Mouse (Mus musculus) myocyte (in vitro differentiated cells): Measurements from ENCODE around the gene Mfsd10. TPM values are rescaled to one million over a fixed set of nuclear protein-coding genes. Genes with fewer than 3 reads are reported as not detected.

Experiments
- H3K27me3 ChIP-seq: one replicate; pipeline ENCODE4 v1.6.1; 2011; ENCODE audit not compliant: control insufficient read depth, insufficient read depth, insufficient read length
- H3K36me3 ChIP-seq: one replicate; pipeline ENCODE4 v1.6.1; 2011; ENCODE audit not compliant: control insufficient read depth, insufficient read depth
- H3K4me2 ChIP-seq: one replicate; pipeline ENCODE4 v1.6.1; 2011; ENCODE audit warnings: low read depth, control low read depth
- H3K4me3 ChIP-seq: one replicate; pipeline ENCODE4 v1.5.1; 2011; ENCODE audit warnings: mild to moderate bottlenecking, control low read depth, moderate library complexity
- H3K79me2 ChIP-seq: one replicate; pipeline ENCODE4 v1.6.1; 2011; ENCODE audit not compliant: control insufficient read depth, insufficient read depth
- H3ac ChIP-seq: one replicate; pipeline ENCODE4 v1.6.1; 2011; ENCODE audit not compliant: control insufficient read depth, insufficient read length
- CEBPB ChIP-seq: IDR thresholded peaks from 2 replicates; pipeline ENCODE4 v1.6.1; 2011; ENCODE audit warnings: mild to moderate bottlenecking, moderate library complexity; ENCODE audit not compliant: poor library complexity, insufficient read depth, severe bottlenecking
- E2F4 ChIP-seq: IDR thresholded peaks from one replicate; pipeline ENCODE4 v1.6.1; 2011; ENCODE audit warnings: mild to moderate bottlenecking, control low read depth, moderate library complexity; ENCODE audit not compliant: insufficient read depth
- MAX ChIP-seq: IDR thresholded peaks from one replicate; pipeline ENCODE4 v1.6.1; 2011; ENCODE audit warnings: low read depth, mild to moderate bottlenecking, control low read depth
- MYOD1 ChIP-seq, 3 experiments: IDR thresholded peaks; one replicate each; pipeline ENCODE4 v1.6.1; 2011; ENCODE audit warnings: control low read depth in 2 of 3, low read depth in 2 of 3, mild to moderate bottlenecking in 2 of 3, moderate library complexity in 1 of 3; ENCODE audit not compliant: insufficient read length in 2 of 3, control insufficient read depth in 1 of 3
- MYOG ChIP-seq, 3 experiments: IDR thresholded peaks; one replicate each; pipeline ENCODE4 v1.6.1; 2011; ENCODE audit warnings: control low read depth in 2 of 3, low read depth in 2 of 3, mild to moderate bottlenecking in 2 of 3; ENCODE audit not compliant: insufficient read length in 2 of 3, control insufficient read depth in 1 of 3, insufficient read depth in 1 of 3
- POLR2A ChIP-seq: IDR thresholded peaks from one replicate; pipeline ENCODE4 v1.6.1; 2011; ENCODE audit warnings: low read depth, mild to moderate bottlenecking, control low read depth, moderate library complexity; ENCODE audit not compliant: insufficient read length
- POLR2AphosphoS2 ChIP-seq: IDR thresholded peaks from one replicate; pipeline ENCODE4 v1.6.1; 2011; ENCODE audit warnings: low read depth, control low read depth; ENCODE audit not compliant: insufficient read length
- REST ChIP-seq: IDR thresholded peaks from one replicate; pipeline ENCODE4 v1.6.1; 2011; ENCODE audit warnings: mild to moderate bottlenecking, control low read depth, moderate library complexity; ENCODE audit not compliant: insufficient read depth, insufficient read length
- SRF ChIP-seq: IDR thresholded peaks from one replicate; pipeline ENCODE4 v1.6.1; 2011; ENCODE audit warnings: low read depth; ENCODE audit not compliant: control insufficient read depth, insufficient read length
- TCF12 ChIP-seq: IDR thresholded peaks from one replicate; pipeline ENCODE4 v1.6.1; 2011; ENCODE audit warnings: mild to moderate bottlenecking, control low read depth; ENCODE audit not compliant: poor library complexity, insufficient read depth, severe bottlenecking
- TCF3 ChIP-seq: IDR thresholded peaks from one replicate; pipeline ENCODE4 v1.6.1; 2011; ENCODE audit warnings: low read depth, control low read depth; ENCODE audit not compliant: insufficient read length
- USF1 ChIP-seq: IDR thresholded peaks from one replicate; pipeline ENCODE4 v1.6.1; 2011; ENCODE audit warnings: low read depth, mild to moderate bottlenecking, control low read depth, moderate library complexity
- polyA plus RNA-seq: library from polyadenylated mRNA; unstranded; fragments of >200 nt; fragmentation: generic; extraction: Trizol; gene quantifications from one replicate; pipeline ENCODE4 v1.2.1, GENCODE M21; 2012; ENCODE audit warnings: missing spikeins

The Mfsd10 gene
- polyA plus RNA-seq, 1 experiment = 41.0 TPM

DNA sequence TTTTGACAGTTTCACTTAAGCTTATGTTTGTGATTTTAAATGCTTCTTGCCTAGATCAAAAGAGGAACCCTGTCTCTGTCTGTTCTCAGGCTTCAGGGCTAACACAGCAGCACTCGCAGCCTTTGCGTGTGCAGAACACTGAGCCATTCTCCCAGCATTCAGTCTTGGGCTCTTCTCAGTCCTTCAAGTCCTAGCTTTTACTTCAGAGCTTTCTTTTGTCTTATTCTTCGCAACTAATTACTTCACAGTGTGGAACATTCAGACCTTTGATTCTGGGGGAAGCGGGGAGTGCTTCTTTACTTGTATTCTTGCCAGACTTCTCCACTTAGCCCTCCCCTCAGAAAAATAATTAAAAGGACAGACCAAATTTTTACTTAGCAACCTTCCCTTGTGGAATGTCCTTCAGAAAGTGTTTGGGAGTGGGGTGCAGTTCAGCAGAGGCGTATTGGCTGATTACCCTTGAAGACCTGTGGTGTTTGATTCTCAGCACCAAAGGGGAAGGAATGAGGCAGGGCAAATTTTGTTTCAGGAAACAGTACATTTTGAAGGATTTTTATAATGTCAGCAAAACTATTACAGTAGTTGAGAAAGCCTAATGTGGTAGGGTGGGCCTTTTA, 45.5 kb downstream of the Mfsd10 start:
- H3K36me3 ChIP-seq = peaks cover 6% of the 10 kb centered on the region
- peaks cover 82% of the 10 kb centered on the region for H3K79me2 ChIP-seq
- no peak for TF ChIP-seq TCF12
- no peak for TF ChIP-seq TCF3
- TF ChIP-seq POLR2AphosphoS2 = no peak
- no peak for TF ChIP-seq MYOD1 (IDR thresholded peaks at IDR 0.05; ENCODE audit: control insufficient read depth in 1 of 3, insufficient read length in 2 of 3, low read depth in 2 of 3)
- TF ChIP-seq USF1 = no peak
- TF ChIP-seq E2F4 = no peak
- TF ChIP-seq CEBPB = no peak
- TF ChIP-seq MYOG (IDR thresholded peaks at IDR 0.05; ENCODE audit: control insufficient read depth in 1 of 3, insufficient read depth in 1 of 3, insufficient read length in 2 of 3, low read depth in 2 of 3) = no peak
- TF ChIP-seq POLR2A = no peak
- TF ChIP-seq MAX = no peak
- TF ChIP-seq REST = no peak
- TF ChIP-seq SRF = no peak
- no peak overlapping the region for H3K4me2 ChIP-seq
- H3ac ChIP-seq = no peak overlapping the region
- no peaks in the 10 kb centered on the region for H3K27me3 ChIP-seq
- H3K4me3 ChIP-seq = no peak overlapping the region

DNA sequence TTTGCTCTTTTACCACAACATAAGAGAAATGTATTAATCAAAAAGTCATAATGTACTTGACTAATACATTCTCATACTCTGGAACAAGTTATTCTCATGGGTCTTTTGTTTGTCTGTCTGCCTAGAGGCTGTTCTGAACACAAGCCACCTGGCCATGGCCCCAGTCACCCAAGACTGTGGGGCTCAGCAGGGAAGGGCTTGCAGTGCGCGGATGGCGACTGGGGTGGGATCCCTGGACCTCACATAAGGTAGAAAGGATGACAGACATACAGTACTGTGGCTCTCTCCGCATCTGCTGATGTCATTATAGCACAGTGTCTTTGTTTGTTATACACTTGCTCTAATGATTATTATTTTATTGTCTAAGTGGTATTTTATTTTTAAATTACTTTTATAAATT, 46.3 kb downstream of the Mfsd10 start:
- no peak overlapping the region for H3K4me3 ChIP-seq
- H3K36me3 ChIP-seq = peaks cover 6% of the 10 kb centered on the region
- H3K27me3 ChIP-seq = no peaks in the 10 kb centered on the region
- TF ChIP-seq MAX = no peak
- peaks cover 81% of the 10 kb centered on the region for H3K79me2 ChIP-seq
- no peak overlapping the region for H3ac ChIP-seq
- H3K4me2 ChIP-seq = no peak overlapping the region

GRCm38 (mm10) chr5:34590059-34590458, 47.0 kb downstream of the Mfsd10 start:
- H3K36me3 ChIP-seq = peaks cover 6% of the 10 kb centered on the region
- no peak overlapping the region for H3ac ChIP-seq
- H3K4me2 ChIP-seq = no peak overlapping the region
- TF ChIP-seq MYOD1 (IDR thresholded peaks at IDR 0.05; ENCODE audit: control insufficient read depth in 1 of 3, insufficient read length in 2 of 3, low read depth in 2 of 3) (no peak), TCF3 (no peak), MYOG (IDR thresholded peaks at IDR 0.05; ENCODE audit: control insufficient read depth in 1 of 3, insufficient read depth in 1 of 3, insufficient read length in 2 of 3, low read depth in 2 of 3) (no peak), TCF12 (no peak), POLR2AphosphoS2 (no peak), MAX (no peak)
- H3K4me3 ChIP-seq = no peak overlapping the region
- H3K27me3 ChIP-seq = no peaks in the 10 kb centered on the region
- H3K79me2 ChIP-seq = peaks cover 84% of the 10 kb centered on the region

GRCm38 (mm10) chr5:34587881-34588280, 49.1 kb downstream of the Mfsd10 start:
- Histone ChIP-seq H3K36me3 (no peaks in the 10 kb centered on the region), H3K27me3 (no peaks in the 10 kb centered on the region), H3K79me2 (peaks cover 91% of the 10 kb centered on the region), H3K4me3 (no peak overlapping the region), H3K4me2 (no peak overlapping the region), H3ac (no peak overlapping the region)
- TF ChIP-seq E2F4 = no peak
- no peak for TF ChIP-seq POLR2AphosphoS2
- TF ChIP-seq CEBPB = no peak
- TF ChIP-seq REST = no peak
- TF ChIP-seq USF1 = no peak
- no peak for TF ChIP-seq POLR2A
- no peak for TF ChIP-seq MYOG (IDR thresholded peaks at IDR 0.05; ENCODE audit: control insufficient read depth in 1 of 3, insufficient read depth in 1 of 3, insufficient read length in 2 of 3, low read depth in 2 of 3)
- TF ChIP-seq TCF3 = no peak
- TF ChIP-seq MAX = no peak
- TF ChIP-seq TCF12 = no peak
- TF ChIP-seq SRF = no peak
- no peak for TF ChIP-seq MYOD1 (IDR thresholded peaks at IDR 0.05; ENCODE audit: control insufficient read depth in 1 of 3, insufficient read length in 2 of 3, low read depth in 2 of 3)

DNA sequence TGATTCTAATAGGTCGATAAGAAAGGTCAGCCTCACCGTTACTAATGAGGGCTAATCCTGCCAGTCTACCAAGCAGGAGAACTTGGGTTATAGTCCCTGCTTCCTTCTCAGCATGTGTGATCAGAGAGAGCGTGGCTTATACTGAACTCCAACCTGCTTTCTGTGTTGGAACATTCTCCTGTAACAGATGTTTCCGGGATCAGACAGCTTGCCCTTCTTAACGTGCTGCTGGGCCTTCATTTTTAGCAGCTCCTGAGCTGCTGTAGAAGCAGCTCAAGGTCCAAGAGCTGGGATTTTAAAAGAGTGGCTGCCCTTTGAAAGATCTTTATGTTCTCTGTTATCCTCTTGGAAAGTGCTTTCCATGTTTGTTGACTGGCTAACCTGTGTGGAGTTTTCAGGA, 51.8 kb downstream of the Mfsd10 start:
- H3K4me3 ChIP-seq = no peak overlapping the region
- no peaks in the 10 kb centered on the region for H3K27me3 ChIP-seq
- no peak overlapping the region for H3K4me2 ChIP-seq
- H3ac ChIP-seq = no peak overlapping the region
- no peaks in the 10 kb centered on the region for H3K36me3 ChIP-seq
- H3K79me2 ChIP-seq = peaks cover 81% of the 10 kb centered on the region
- TF ChIP-seq REST (no peak), POLR2AphosphoS2 (no peak), SRF (no peak), TCF3 (no peak), TCF12 (no peak), MAX (no peak), E2F4 (no peak), POLR2A (no peak), MYOG (IDR thresholded peaks at IDR 0.05; ENCODE audit: control insufficient read depth in 1 of 3, insufficient read depth in 1 of 3, insufficient read length in 2 of 3, low read depth in 2 of 3) (no peak), CEBPB (no peak), MYOD1 (IDR thresholded peaks at IDR 0.05; ENCODE audit: control insufficient read depth in 1 of 3, insufficient read length in 2 of 3, low read depth in 2 of 3) (no peak), USF1 (no peak)

Other genes with a start within 250 kb of the Mfsd10 start
- gene Tnip2, start 123.2 kb downstream of the Mfsd10 start, polyA plus RNA-seq = 10.6 TPM
- 14.3 TPM for gene Sh3bp2, start 111.4 kb downstream of the Mfsd10 start, polyA plus RNA-seq
- gene Add1, start 63.5 kb downstream of the Mfsd10 start, polyA plus RNA-seq = 160 TPM
- gene Nop14, start 22.9 kb upstream of the Mfsd10 start, polyA plus RNA-seq = 30.4 TPM
- 0.34 TPM for gene Grk4, start 23.2 kb upstream of the Mfsd10 start, polyA plus RNA-seq
- gene Htt, start 124.5 kb upstream of the Mfsd10 start, polyA plus RNA-seq = 8.9 TPM